Mouse (Mus musculus): ENCODE data around the gene Ppm1d. TPM values are rescaled to one million over a fixed set of nuclear protein-coding genes. Genes with fewer than 3 reads are reported as not detected.
A peak's percentile ranks its signal among the peaks of the same experiment; 100 is the strongest.

Ppm1d gene
- polyA plus RNA-seq, 1 experiment from 2014 or later, result 22.3 TPM

DNA sequence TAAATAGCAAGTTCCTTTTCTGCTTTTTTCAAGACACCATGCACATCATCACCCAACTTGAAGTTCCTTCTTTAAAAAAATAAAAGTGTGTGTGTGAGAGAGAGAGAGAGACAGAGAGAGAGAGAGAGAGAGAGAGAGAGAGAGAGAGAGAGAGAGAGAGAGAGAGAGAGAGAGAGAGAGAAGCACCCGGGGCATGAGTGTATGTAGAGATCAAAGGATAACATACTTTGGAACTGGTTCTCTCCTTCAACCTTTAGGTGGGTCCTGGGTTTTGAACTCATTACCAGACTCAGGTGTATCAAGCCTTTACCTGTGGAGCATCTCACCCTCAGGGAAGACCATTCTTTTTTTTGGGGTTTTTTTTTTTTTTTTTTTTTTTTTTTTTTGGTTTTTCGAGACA is 9.2 kb upstream of the Ppm1d start:
- ATAC-seq, result no peak
- H3K9me3 ChIP-seq (replicated peaks), result no peaks in the 10 kb centered on the region
- H3K4me3 ChIP-seq, result no peak overlapping the region
- H3K4me2 ChIP-seq, result no peak overlapping the region
- no peaks in the 10 kb centered on the region for H3K27me3 ChIP-seq
- H3K4me1 ChIP-seq, result no peaks in the 10 kb centered on the region
- whole genome bisulfite sequencing, result 83% methylated on average over 2 of the region's 2 CpGs
- H3K9ac ChIP-seq, result no peak overlapping the region
- no peaks in the 10 kb centered on the region for H3K36me3 ChIP-seq (ENCODE audit: poor library complexity, severe bottlenecking)
- H3K27ac ChIP-seq, result no peak overlapping the region

DNA sequence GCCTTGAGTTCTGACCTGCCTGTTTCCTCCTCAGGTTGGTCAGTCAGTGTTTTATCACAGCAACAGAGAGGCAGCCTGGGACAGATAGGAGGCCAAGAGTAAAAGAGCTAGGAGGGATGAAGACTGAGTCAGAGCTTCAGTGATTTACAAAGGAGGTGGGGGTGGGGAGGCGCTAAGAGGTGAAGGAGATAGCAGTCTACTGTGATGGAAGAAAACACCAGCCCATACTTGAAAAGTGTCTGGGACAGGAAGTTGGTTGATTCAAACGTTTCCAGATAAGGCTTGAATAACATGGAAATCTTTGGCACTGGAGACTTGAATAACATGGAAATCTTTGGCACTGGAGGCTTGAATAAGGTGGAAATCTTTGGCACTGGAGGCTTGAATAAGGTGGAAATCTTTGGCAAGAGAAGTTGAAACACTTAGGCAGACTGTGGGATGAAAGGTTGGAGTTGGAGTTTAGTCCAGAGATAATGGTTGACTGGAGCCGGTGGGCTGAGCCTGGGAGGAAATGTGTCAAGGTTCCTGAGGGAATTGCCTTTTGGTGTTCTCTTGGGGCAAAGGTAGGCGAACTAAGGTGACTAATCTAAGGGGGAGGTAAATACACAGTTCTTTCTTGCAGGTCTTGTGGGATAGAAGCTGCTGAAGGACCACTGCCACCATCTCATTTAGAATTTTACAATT is 4.3 kb upstream of the Ppm1d start:
- Histone ChIP-seq H3K9ac (no peak overlapping the region), H3K4me3 (no peak overlapping the region), H3K9me3 (replicated peaks) (no peaks in the 10 kb centered on the region), H3K4me2 (no peak overlapping the region), H3K27me3 (no peaks in the 10 kb centered on the region), H3K36me3 (ENCODE audit: poor library complexity, severe bottlenecking) (no peaks in the 10 kb centered on the region), H3K4me1 (no peaks in the 10 kb centered on the region), H3K27ac (no peak overlapping the region)
- WGBS, result 75% methylated on average over 4 of the region's 4 CpGs
- no peak for ATAC-seq

GRCm38 (mm10) chr11:85308799-85309198 is 2.2 kb upstream of the Ppm1d start:
- Histone ChIP-seq H3K4me3 (no peak overlapping the region), H3K36me3 (ENCODE audit: poor library complexity, severe bottlenecking) (no peaks in the 10 kb centered on the region), H3K27me3 (no peaks in the 10 kb centered on the region), H3K9ac (no peak overlapping the region), H3K4me2 (no peak overlapping the region), H3K4me1 (peaks cover 17% of the 10 kb centered on the region), H3K27ac (no peak overlapping the region), H3K9me3 (replicated peaks) (no peaks in the 10 kb centered on the region)
- no peak for ATAC-seq
- 72% methylated on average over 2 of the region's 2 CpGs for WGBS

- 2% methylated on average over 15 of the region's 15 CpGs for WGBS
- no peak for ATAC-seq
- peak overlapping the region; percentile 74 for H3K4me2 ChIP-seq
These were observed 684 bp upstream of the Ppm1d start for GRCm38 (mm10) chr11:85310407-85310712.

GRCm38 (mm10) chr11:85311645-85312490 is 824 bp downstream of the Ppm1d start:
- ATAC-seq, result no peak; the same call in 1 of the 2 replicates
- H3K9me3 ChIP-seq (replicated peaks), result no peaks in the 10 kb centered on the region
- H3K4me3 ChIP-seq, result peak overlapping the region; percentile 98
- H3K4me1 ChIP-seq, result peaks cover 24% of the 10 kb centered on the region
- H3K36me3 ChIP-seq (ENCODE audit: poor library complexity, severe bottlenecking), result peaks cover 17% of the 10 kb centered on the region
- WGBS, result under 1% methylated on average over 55 of the region's 56 CpGs
- peak overlapping the region; percentile 66 for H3K4me2 ChIP-seq
- peak overlapping the region; percentile 95 for H3K9ac ChIP-seq
- H3K27me3 ChIP-seq, result no peaks in the 10 kb centered on the region
- H3K27ac ChIP-seq, result peak overlapping the region; percentile 92

More at GRCm38 (mm10) chr11:85310407-85310712, 684 bp upstream of the Ppm1d start:
- Histone ChIP-seq H3K36me3 (ENCODE audit: poor library complexity, severe bottlenecking) (peaks cover 11% of the 10 kb centered on the region), H3K9ac (peak overlapping the region; percentile 56), H3K27me3 (no peaks in the 10 kb centered on the region), H3K4me3 (peak overlapping the region; percentile 98), H3K4me1 (peaks cover 24% of the 10 kb centered on the region), H3K27ac (peak overlapping the region; percentile 45; the same call in 1 of the 2 replicates), H3K9me3 (replicated peaks) (no peaks in the 10 kb centered on the region)

GRCm38 (mm10) chr11:85312818-85313217 is 1.8 kb downstream of the Ppm1d start:
- Histone ChIP-seq H3K36me3 (ENCODE audit: poor library complexity, severe bottlenecking) (peaks cover 18% of the 10 kb centered on the region), H3K9ac (peak overlapping the region; percentile 95), H3K27ac (no peak overlapping the region), H3K4me2 (peak overlapping the region; percentile 66), H3K9me3 (replicated peaks) (no peaks in the 10 kb centered on the region), H3K4me1 (peaks cover 24% of the 10 kb centered on the region), H3K27me3 (no peaks in the 10 kb centered on the region), H3K4me3 (peak overlapping the region; percentile 98)
- ATAC-seq, result peak; percentile 55; the same call in 1 of the 2 replicates
- WGBS, result 22% methylated on average over 2 of the region's 2 CpGs

DNA sequence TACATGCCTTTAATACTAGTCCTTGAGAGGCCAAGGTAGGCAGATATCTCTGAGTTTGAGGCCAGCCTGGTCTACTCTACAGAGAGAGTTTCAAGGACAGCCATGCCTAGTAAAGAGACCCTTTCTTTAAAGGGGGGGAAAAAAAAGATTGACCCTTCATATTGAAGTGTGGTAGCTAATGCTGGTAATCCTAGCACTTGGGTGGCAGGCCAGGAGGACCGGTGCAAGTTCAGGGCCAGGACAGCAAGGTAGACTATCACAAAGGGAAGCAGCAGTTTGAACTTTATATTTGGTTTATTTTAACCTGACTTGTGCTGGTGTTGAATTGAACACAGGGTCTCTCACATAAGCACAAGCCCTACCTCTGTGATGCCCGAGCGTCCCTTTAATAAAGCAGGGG is 2.3 kb downstream of the Ppm1d start:
- H3K9me3 ChIP-seq (replicated peaks), result no peaks in the 10 kb centered on the region
- peaks cover 24% of the 10 kb centered on the region for H3K4me1 ChIP-seq
- no peaks in the 10 kb centered on the region for H3K27me3 ChIP-seq
- peak overlapping the region; percentile 95; the same call in 1 of the 2 replicates for H3K9ac ChIP-seq
- H3K4me2 ChIP-seq, result peak overlapping the region; percentile 66
- no peak overlapping the region for H3K27ac ChIP-seq
- H3K4me3 ChIP-seq, result peak overlapping the region; percentile 98
- peaks cover 18% of the 10 kb centered on the region for H3K36me3 ChIP-seq (ENCODE audit: poor library complexity, severe bottlenecking)
- 85% methylated on average over 3 of the region's 3 CpGs for WGBS
- ATAC-seq, result no peak

GRCm38 (mm10) chr11:85323567-85324330 is 12.7 kb downstream of the Ppm1d start:
- H3K9ac ChIP-seq, result no peak overlapping the region
- peaks cover 16% of the 10 kb centered on the region for H3K36me3 ChIP-seq (ENCODE audit: poor library complexity, severe bottlenecking)
- no peaks in the 10 kb centered on the region for H3K9me3 ChIP-seq (replicated peaks)
- peaks cover 5% of the 10 kb centered on the region; the same call in 1 of the 2 replicates for H3K4me1 ChIP-seq
- H3K4me3 ChIP-seq, result no peak overlapping the region
- 62% methylated on average over 9 of the region's 9 CpGs for whole genome bisulfite sequencing
- ATAC-seq, result no peak
- no peak overlapping the region for H3K27ac ChIP-seq
- H3K27me3 ChIP-seq, result no peaks in the 10 kb centered on the region
- H3K4me2 ChIP-seq, result no peak overlapping the region

GRCm38 (mm10) chr11:85328717-85329116 is 17.7 kb downstream of the Ppm1d start:
- Histone ChIP-seq H3K4me2 (no peak overlapping the region), H3K27ac (no peak overlapping the region), H3K27me3 (no peaks in the 10 kb centered on the region), H3K4me1 (peaks cover 2% of the 10 kb centered on the region; the same call in 1 of the 2 replicates), H3K36me3 (ENCODE audit: poor library complexity, severe bottlenecking) (peaks cover 47% of the 10 kb centered on the region), H3K9me3 (replicated peaks) (no peaks in the 10 kb centered on the region), H3K4me3 (no peak overlapping the region), H3K9ac (no peak overlapping the region)
- 92% methylated on average over 3 of the region's 3 CpGs for WGBS
- ATAC-seq, result no peak; the same call in 1 of the 2 replicates

GRCm38 (mm10) chr11:85329167-85329894 is 18.3 kb downstream of the Ppm1d start:
- H3K4me2 ChIP-seq, result no peak overlapping the region
- H3K9me3 ChIP-seq (replicated peaks), result no peaks in the 10 kb centered on the region
- no peaks in the 10 kb centered on the region for H3K4me1 ChIP-seq
- H3K36me3 ChIP-seq (ENCODE audit: poor library complexity, severe bottlenecking), result peaks cover 52% of the 10 kb centered on the region
- 90% methylated on average over 7 of the region's 7 CpGs for WGBS
- ATAC-seq, result no peak; the same call in 1 of the 2 replicates
- no peak overlapping the region for H3K4me3 ChIP-seq
- H3K27ac ChIP-seq, result no peak overlapping the region
- no peaks in the 10 kb centered on the region for H3K27me3 ChIP-seq
- no peak overlapping the region for H3K9ac ChIP-seq

GRCm38 (mm10) chr11:85334778-85335177 is 23.7 kb downstream of the Ppm1d start:
- Histone ChIP-seq H3K27me3 (no peaks in the 10 kb centered on the region), H3K9ac (no peak overlapping the region), H3K36me3 (ENCODE audit: poor library complexity, severe bottlenecking) (peaks cover 74% of the 10 kb centered on the region), H3K4me2 (no peak overlapping the region), H3K27ac (no peak overlapping the region), H3K4me3 (no peak overlapping the region), H3K9me3 (replicated peaks) (no peaks in the 10 kb centered on the region), H3K4me1 (no peaks in the 10 kb centered on the region)
- ATAC-seq, result no peak
- 42% methylated on average over 4 of the region's 4 CpGs for WGBS
